Mouse (Mus musculus) frontal cortex, postnatal 14 days (tissue): ENCODE measurements at regions not wholly inside any gene's neighbourhood (a gene's known extent, or its start where the extent isn't known, plus 50 kb on each side); places are given as distances from the start of the nearest gene placed in this dataset.
"Not testable (repeated sequence)": the region's sequence is repeated elsewhere in the genome, so short reads cannot be mapped to it uniquely, and the experiment has no call there.

Source experiments
- DNase-seq, 2 experiments: peaks; one replicate each; pipeline ENCODE4 v3.0.0; 2022; ENCODE audit warnings: low spot score in 2 of 2

DNA sequence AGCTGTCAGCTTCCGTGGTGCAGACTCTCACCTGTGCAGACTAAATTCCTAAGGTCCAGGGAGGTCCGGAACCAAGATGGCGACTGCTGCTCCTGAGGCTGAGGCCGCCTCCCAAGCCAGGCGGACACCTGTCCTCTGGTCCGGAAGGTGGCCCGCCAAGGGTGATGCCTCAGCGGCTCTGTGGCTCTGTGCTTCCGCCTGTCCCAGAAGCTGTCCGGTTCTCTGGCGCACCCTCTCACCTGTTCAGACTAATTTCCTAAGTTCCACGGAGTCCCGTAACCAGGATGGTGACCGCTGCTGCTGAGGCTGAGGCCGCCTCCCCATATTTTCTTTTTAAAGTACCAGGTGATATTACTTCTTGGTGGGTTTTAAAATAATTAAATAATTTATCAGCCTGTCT, 65.4 kb upstream of the B3galnt2 start:
- DNase-seq, result not testable (repeated sequence)

DNA sequence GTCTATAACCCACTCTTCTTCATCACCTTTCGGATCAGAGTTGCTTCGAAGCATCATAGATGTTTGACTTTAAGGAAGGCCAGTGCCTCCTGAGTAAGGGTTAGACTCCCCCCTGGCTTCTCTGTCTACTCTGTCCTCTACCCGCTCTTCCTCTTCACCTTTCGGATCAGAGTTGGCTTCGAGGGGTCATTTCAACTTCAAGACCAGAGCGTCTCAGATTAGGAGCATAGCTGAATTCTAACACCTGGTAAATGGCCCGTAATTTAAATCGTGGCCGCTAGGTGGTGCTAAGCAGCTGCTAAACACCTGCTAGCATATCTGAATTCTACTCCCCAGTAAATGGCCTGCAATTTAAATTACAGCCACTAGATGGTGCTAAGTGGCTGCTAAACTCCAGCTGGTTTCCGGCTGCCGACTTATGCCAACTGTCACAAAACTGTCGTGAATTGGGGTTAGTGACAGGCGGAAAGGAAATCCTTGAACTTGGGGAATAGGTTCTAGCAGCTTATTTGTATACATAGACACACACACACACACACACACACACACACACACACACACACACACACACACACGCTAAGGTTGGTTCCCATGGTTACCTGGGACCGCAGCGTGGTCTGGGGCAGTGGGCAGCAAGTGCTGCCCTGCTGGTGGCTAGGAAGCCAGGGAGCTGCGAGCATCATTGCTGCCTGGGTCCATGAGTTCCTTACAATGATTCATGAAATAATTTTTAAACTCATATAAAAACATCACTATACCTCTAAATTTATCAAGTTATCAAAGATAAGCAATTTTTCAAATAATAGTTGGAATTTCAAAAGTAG, 64.8 kb upstream of the B3galnt2 start:
- peak; percentile 89 to 92 for DNase-seq

DNA sequence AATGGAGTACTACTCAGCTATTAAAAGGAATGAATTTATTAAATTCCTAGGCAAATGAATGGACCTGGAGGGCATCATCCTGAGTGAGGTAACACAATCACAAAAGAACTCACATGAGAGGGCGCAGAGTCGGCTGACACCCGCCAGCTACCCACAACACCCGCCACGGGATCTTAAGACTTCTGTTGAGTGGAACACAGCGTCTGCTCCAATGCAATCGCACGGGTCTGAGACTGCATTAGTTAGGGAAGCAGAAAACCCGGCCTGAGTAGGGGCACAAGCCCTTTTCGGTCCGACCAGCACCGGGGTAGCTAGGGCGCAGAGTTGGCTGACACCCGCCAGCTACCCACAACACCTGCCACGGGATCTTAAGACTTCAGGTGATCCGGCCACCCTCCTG, 52.1 kb upstream of the B3galnt2 start:
- not testable (repeated sequence) for DNase-seq
